Mouse (Mus musculus): ENCODE results near the gene Ppp4r3b. TPM values are rescaled to one million over a fixed set of nuclear protein-coding genes. Genes with fewer than 3 reads are reported as not detected.

Gene Ppp4r3b
- polyA plus RNA-seq (2012; rRNA removed), result 11.0 and 11.5 TPM in 2 replicates

DNA sequence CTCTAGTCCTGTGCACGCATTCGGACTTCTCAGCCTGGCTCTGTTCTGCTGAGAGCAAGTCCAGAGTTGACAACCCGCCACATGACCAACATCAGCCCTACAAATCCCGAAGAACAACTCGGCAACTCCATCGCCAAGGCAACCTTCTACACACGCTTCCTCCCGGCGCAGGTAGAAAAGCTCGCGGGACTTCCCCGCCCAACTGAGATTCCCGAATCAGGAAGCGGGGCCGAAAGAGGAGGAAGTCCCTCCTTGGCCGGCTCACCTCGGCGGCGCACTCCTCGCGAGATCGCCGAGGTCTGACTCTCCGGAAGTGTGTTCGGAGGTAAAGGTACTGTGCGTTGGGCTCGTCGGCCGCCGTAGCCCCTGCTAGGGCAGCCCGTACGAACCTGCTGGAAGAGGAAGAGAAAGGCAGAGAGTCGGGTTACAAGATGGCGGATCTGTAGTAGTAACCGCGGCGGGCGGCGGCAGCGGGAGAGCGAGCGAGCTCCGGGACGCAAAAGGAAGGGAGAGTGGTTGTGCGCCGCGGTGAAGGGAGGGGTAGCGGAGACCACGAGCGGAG, at the start of gene Ppp4r3b:
Ppp4r3b (plus strand) TSS at position 328 of the 562 bp plus-strand sequence.

DNA sequence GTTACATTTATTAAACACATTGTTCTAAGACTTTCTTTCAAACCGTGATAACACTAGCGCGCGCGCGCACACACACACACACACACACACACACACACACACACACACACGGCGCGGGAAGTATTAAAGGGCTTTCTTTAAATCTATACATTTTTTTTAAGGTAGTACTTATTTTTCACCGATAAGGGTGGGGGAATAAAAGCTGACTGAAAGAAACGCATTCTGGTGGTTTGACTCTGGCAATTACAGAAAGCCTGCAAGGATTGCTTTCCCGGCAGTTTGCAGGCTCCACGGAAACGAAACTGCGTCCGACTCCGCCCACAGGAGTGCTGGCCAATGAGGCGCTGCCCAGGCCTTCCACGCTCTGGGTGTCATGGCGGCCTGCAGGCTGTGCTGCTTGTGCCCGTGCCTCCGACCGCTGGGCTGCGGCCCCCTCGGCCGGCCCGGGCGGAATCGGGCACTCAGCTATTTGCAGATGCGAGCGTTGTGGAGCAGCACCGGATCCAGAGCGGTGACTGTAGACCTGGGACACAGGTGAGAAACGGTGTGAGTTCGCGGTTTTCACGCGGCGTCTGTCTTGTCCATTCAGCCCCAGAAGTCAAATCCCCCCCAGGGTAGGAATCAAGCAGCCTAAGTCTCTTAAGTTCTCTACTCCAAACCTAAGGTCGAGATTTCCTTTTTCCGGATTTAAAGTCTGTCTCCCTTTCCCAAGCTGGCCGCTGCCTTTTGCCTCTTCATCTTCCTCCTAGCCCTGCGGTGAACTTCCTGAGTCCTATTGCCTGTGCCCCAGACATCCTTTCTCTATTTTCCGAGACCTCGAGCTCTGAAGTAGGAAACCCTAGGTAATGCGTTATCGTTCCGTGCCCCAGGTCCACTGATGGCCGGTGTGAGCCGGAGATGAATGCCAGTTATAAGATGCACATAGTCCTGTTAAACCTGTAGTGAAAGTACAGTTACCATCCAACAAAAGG, 42.0 kb upstream of the Ppp4r3b start, which contains the start of gene Pnpt1:
Pnpt1 (plus strand) TSS at position 360 of the 971 bp plus-strand sequence.

DNA sequence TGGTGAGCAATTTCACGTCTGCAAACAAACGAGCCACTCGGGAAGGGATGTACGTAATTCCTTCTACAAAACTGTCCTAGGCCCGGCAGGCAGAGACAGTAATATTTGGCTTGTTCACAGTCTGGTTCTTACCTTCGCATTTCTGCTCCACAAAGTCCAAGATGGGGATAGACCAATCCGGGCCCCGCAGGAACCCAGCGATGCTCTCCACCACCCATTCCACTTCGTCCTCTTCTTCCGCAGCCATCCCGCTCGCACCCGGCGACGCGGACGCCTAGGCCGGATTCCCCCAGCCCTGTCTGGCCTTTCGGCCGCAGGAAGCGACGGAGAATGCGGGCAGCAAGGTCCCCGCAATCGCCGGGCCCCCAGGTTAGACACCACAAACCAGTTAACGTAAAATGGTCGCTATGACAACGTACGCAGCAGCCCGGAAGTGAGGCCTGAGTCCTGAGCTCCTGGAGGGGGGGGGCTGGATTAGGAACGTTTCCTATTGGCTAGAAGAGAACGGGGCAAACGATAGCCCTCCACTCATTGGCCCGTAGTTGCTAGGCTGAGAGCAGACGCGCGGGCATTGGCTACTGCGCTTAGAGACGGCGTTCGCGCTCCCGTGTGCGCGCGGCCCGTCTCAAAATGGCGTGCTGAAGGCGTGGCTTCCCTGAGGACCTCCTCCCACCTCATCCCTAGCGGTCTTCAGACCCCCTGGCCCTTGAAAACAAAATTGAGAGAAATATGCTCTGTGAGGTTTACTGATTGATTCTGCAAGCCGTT, 74.4 kb downstream of the Ppp4r3b start, which contains the start of gene Cfap36:
Cfap36 (minus strand) TSS at position 527 of the 768 bp plus-strand sequence.

Other genes starting within 250 kb of the Ppp4r3b start
- 19.5 and 19.8 TPM in 2 replicates for gene Pnpt1, start 42.1 kb upstream of the Ppp4r3b start, polyA plus RNA-seq (2012; rRNA removed)
- gene Cfap36, start 74.5 kb downstream of the Ppp4r3b start, polyA plus RNA-seq (2012; rRNA removed), result 5.0 and 5.9 TPM in 2 replicates
- gene Ccdc88a, start 200.8 kb downstream of the Ppp4r3b start, polyA plus RNA-seq (2012; rRNA removed), result 0.95 and 0.96 TPM in 2 replicates

Data from liver, embryonic 18 days (tissue).